In the genomic region with DNA sequence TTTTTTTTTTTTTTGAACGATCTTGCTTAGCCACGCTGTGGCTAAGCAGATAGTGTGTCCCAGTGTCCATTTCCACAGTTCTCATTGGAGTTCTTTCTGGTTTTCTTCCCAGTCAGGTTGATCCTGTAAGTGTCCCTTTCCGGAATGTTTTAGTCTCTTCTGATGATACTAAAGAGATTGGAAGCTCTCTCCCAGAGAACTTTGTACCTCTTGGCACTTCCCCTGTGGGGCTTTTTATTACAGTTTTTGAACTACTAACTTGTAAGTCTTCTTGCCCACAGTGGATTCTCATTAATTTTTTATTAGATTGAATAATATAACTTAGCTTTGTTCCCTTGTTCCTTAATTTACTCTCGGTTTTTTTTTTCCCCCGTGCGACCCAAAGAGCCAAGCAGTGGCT, we compare ENCODE assay signal across 9 mouse cellular contexts. TPM values are rescaled to one million over a fixed set of nuclear protein-coding genes. Genes with fewer than 3 reads are reported as not detected.
DNase-seq lines count a peak whose midpoint lies in the region; ATAC-seq and TF ChIP-seq lines count a peak whose summit lies in the region.
"Had no signal": no experiment of that assay in that cellular context is flagged by ENCODE, and none has a peak within 500 bp of the region (broad histone marks: within the 10 kb centered on the region; RNA-seq: fewer than 3 reads in every experiment).

No protein-coding gene starts in this region.

- no peak for TF ChIP-seq EP300 in heart, postnatal 0 days (IDR thresholded peaks at IDR 0.05; ENCODE audit: low read depth)

- H3K9ac ChIP-seq in heart, embryonic 11.5 days (ENCODE audit: low read depth, low read length) = peak overlapping the region; percentile 83
- H3K9ac ChIP-seq in ES-E14 (ENCODE audit: insufficient read depth, low read depth, low read length, poor library complexity, severe bottlenecking) = no peak overlapping the region; the same call in 1 of the 2 replicates
- peak overlapping the region; percentile 81 for H3K9ac ChIP-seq in heart, postnatal 0 days (replicated peaks; ENCODE audit: low read depth, low read length)

- peak overlapping the region; percentile 80 for H3K4me2 ChIP-seq in heart, embryonic 11.5 days
- H3K4me2 ChIP-seq in heart, postnatal 0 days (ENCODE audit: low read depth, low read length) = peak overlapping the region; percentile 74

- in situ Hi-C loops in ES-E14 (cut with MboI; ENCODE audit: low sequenced_read_pairs in 2 of 2, unreplicated experiment in 2 of 2) = no loop called here

- no peak for TF ChIP-seq CTCF in heart, postnatal 0 days (IDR thresholded peaks at IDR 0.05; ENCODE audit: low read depth)

- ATAC-seq in heart, embryonic 11.5 days (replicated peaks; ENCODE audit: insufficient number of reproducible peaks, low FRiP score, low TSS enrichment) = no peak
- no peak for ATAC-seq in heart, postnatal 0 days (ENCODE audit: insufficient read depth, low read depth)

- H3K27me3 ChIP-seq in heart, embryonic 11.5 days (ENCODE audit: control insufficient read depth, insufficient read depth, low read length) = no peaks in the 10 kb centered on the region
- H3K27me3 ChIP-seq in heart, postnatal 0 days (ENCODE audit: control insufficient read depth, insufficient read depth, low read length) = no peaks in the 10 kb centered on the region

- intact Hi-C loops in heart, postnatal 25 days (cut with DNase I) = loop anchor here (2.0 kb wide), 1 partner anchor 47 kb away; a partner anchor contains a TSS

- no peak for DNase-seq in heart, postnatal 25 days (ENCODE audit: low spot score)
- no peak for DNase-seq in ES-E14 (ENCODE audit: low read depth, low spot score)
- no peak for DNase-seq in heart, postnatal 0 days (ENCODE audit: low spot score)
- DNase-seq in thymus, postnatal 4 days = no peak
- DNase-seq in cerebellum, postnatal 10 days = no peak
- DNase-seq in urinary bladder, postnatal 36 days (ENCODE audit: low spot score in 2 of 2) = no peak
- DNase-seq: lung, adult 18-20 months had no signal

- peaks cover 86% of the 10 kb centered on the region for H3K79me2 ChIP-seq in macrophage (ENCODE audit: inconsistent target)

- no peaks in the 10 kb centered on the region for H3K36me3 ChIP-seq in heart, embryonic 11.5 days (ENCODE audit: control insufficient read depth, insufficient read depth, low read length)
- H3K36me3 ChIP-seq in ES-E14 (ENCODE audit: control insufficient read depth, insufficient read depth, low read length, poor library complexity, severe bottlenecking) (no peaks in the 10 kb centered on the region), macrophage (ENCODE audit: inconsistent target) (no peaks in the 10 kb centered on the region)
- peaks cover 11% of the 10 kb centered on the region for H3K36me3 ChIP-seq in heart, postnatal 0 days (replicated peaks; ENCODE audit: control insufficient read depth, insufficient read depth, low read length)

- H3K9me3 ChIP-seq in heart, embryonic 11.5 days (replicated peaks; ENCODE audit: control insufficient read depth, low read length) = no peaks in the 10 kb centered on the region
- no peaks in the 10 kb centered on the region for H3K9me3 ChIP-seq in ES-E14 (ENCODE audit: control insufficient read depth, insufficient read depth, low read depth, low read length)
- H3K9me3 ChIP-seq in heart, postnatal 0 days (replicated peaks; ENCODE audit: control insufficient read depth, low read length) = no peaks in the 10 kb centered on the region

- peak overlapping the region; percentile 73; the same call in 1 of the 2 replicates for H3K27ac ChIP-seq in heart, embryonic 11.5 days (ENCODE audit: low read depth, low read length)
- H3K27ac ChIP-seq in ES-E14 (ENCODE audit: insufficient read depth, low read depth, low read length, poor library complexity, severe bottlenecking) (no peak overlapping the region), macrophage (peak overlapping the region; percentile 73)
- H3K27ac ChIP-seq in heart, postnatal 0 days (ENCODE audit: low read depth) = peak overlapping the region; percentile 87

- H3K4me3 ChIP-seq in heart, embryonic 11.5 days (ENCODE audit: low read depth, low read length) = peak overlapping the region; percentile 77
- H3K4me3 ChIP-seq in ES-E14 (ENCODE audit: insufficient read depth in 1 of 2, low read depth in 1 of 2, low read length in 2 of 2, poor library complexity in 1 of 2, severe bottlenecking in 1 of 2) (peak overlapping the region; percentile 82 to 97; a peak in 3 of 4 replicates), macrophage (ENCODE audit: inconsistent target) (peak overlapping the region; percentile 94)
- H3K4me3 ChIP-seq in heart, postnatal 0 days (ENCODE audit: low read depth, low read length) = peak overlapping the region; percentile 91

- 34% methylated on average over 6 of the region's 6 CpGs for WGBS in heart, embryonic 11.5 days (ENCODE audit: insufficient replicate concordance)
- 8% methylated on average over 6 of the region's 6 CpGs for WGBS in heart, postnatal 0 days
- whole genome bisulfite sequencing in macrophage (ENCODE audit: missing documents) = 27% methylated on average over 6 of the region's 6 CpGs

- peaks cover 6% of the 10 kb centered on the region for H3K4me1 ChIP-seq in heart, embryonic 11.5 days (ENCODE audit: control insufficient read depth, insufficient read depth, low read length)
- peaks cover 2 to 13% of the 10 kb centered on the region in 2 experiments; a peak in 3 of 4 replicates for H3K4me1 ChIP-seq in ES-E14 (ENCODE audit: control insufficient read depth in 2 of 2, insufficient read depth in 2 of 2, low read length in 2 of 2, poor library complexity in 1 of 2)
- H3K4me1 ChIP-seq in heart, postnatal 0 days (ENCODE audit: control insufficient read depth, insufficient read depth) = peaks cover 16% of the 10 kb centered on the region

TF ChIP-seq in ES-E14, 5 proteins besides CTCF, POLR2A, EP300 and RAD21:
- TF ChIP-seq ZNF384 (IDR thresholded peaks at IDR 0.05; ENCODE audit: low read depth, low read length) = no peak
- TF ChIP-seq ZC3H11A (IDR thresholded peaks at IDR 0.05; ENCODE audit: borderline replicate concordance, low read depth, low read length) = no peak
- TF ChIP-seq MAFK (IDR thresholded peaks at IDR 0.05; ENCODE audit: insufficient read depth, low read depth, low read length) = no peak
- no peak for TF ChIP-seq HCFC1 (IDR thresholded peaks at IDR 0.05; ENCODE audit: borderline replicate concordance, insufficient read depth, low read length)
- no peak for TF ChIP-seq CHD2 (IDR thresholded peaks at IDR 0.05; ENCODE audit: low read depth, low read length)
TF ChIP-seq in ES-E14: peak in this region for 0.

RNA-seq across cellular contexts. Expression of a gene that starts 1.0 kb away (rescaled TPM):
- polyA plus RNA-seq in heart, embryonic 11.5 days (2014; fragmentation: Nextera tagmentation; extraction: Ambion mirVana) = 39.0 and 48.7 TPM in 2 replicates
- 10 to 100 TPM; 22.0 to 22.8 TPM for total RNA-seq in heart, postnatal 25 days (2021)
- 27.9 and 30.7 TPM in 2 replicates for total RNA-seq in ES-E14 (2012; rRNA removed)
- 15.9 and 17.8 TPM in 2 replicates for total RNA-seq in heart, postnatal 0 days (2014; rRNA removed; ENCODE audit: low replicate concordance)
- polyA plus RNA-seq in heart, postnatal 0 days (2015; fragmentation: Nextera tagmentation; extraction: Ambion mirVana) = 35.0 and 35.1 TPM in 2 replicates
- 10 to 100 TPM in 25 of 26 experiments, 1 to 10 TPM in 1; 9.1 to 64.5 (median 30.9) TPM for total RNA-seq in macrophage (2018; cell fraction: chromatin; rRNA removed)
- total RNA-seq in macrophage (2018; cell fraction: cytosol; rRNA removed) = 100 to 1,000 TPM in 13 of 26 experiments, 10 to 100 TPM in 13; 80.7 to 117 (median 99.3) TPM
- total RNA-seq in macrophage (2018; cell fraction: nucleus; rRNA removed) = 100 to 1,000 TPM in 10 of 26 experiments, 10 to 100 TPM in 16; 37.3 to 132 (median 94.5) TPM
- 73.8 to 99.5 TPM (median 84.1 TPM) in 3 replicates for polyA plus RNA-seq in macrophage (2018)

RNA-seq across cellular contexts. Expression of a gene that starts 1.2 kb away (rescaled TPM):
- 15.9 and 17.6 TPM in 2 replicates for polyA plus RNA-seq in heart, embryonic 11.5 days (2014; fragmentation: Nextera tagmentation; extraction: Ambion mirVana)
- 10 to 100 TPM; 17.9 to 18.7 TPM for total RNA-seq in heart, postnatal 25 days (2021)
- total RNA-seq in ES-E14 (2012; rRNA removed) = 20.3 and 20.7 TPM in 2 replicates
- 18.7 and 34.3 TPM in 2 replicates for total RNA-seq in heart, postnatal 0 days (2014; rRNA removed; ENCODE audit: low replicate concordance)
- polyA plus RNA-seq in heart, postnatal 0 days (2015; fragmentation: Nextera tagmentation; extraction: Ambion mirVana) = 11.1 and 11.8 TPM in 2 replicates
- 100 to 1,000 TPM; 169 to 626 (median 517) TPM for total RNA-seq in macrophage (2018; cell fraction: chromatin; rRNA removed)
- total RNA-seq in macrophage (2018; cell fraction: cytosol; rRNA removed) = 100 to 1,000 TPM; 103 to 194 (median 146) TPM
- 100 to 1,000 TPM; 122 to 388 (median 268) TPM for total RNA-seq in macrophage (2018; cell fraction: nucleus; rRNA removed)
- 137 to 171 TPM (median 154 TPM) in 3 replicates for polyA plus RNA-seq in macrophage (2018)

RNA-seq across cellular contexts. Expression of a gene that starts 46.9 kb away (rescaled TPM):
- 101 and 103 TPM in 2 replicates for polyA plus RNA-seq in heart, embryonic 11.5 days (2014; fragmentation: Nextera tagmentation; extraction: Ambion mirVana)
- total RNA-seq in heart, postnatal 25 days (2021) = 10 to 100 TPM; 42.9 to 45.1 TPM
- 39.0 and 69.1 TPM in 2 replicates for total RNA-seq in ES-E14 (2012; rRNA removed)
- total RNA-seq in heart, postnatal 0 days (2014; rRNA removed; ENCODE audit: low replicate concordance) = 30.5 and 34.3 TPM in 2 replicates
- 72.8 and 76.9 TPM in 2 replicates for polyA plus RNA-seq in heart, postnatal 0 days (2015; fragmentation: Nextera tagmentation; extraction: Ambion mirVana)
- total RNA-seq in macrophage (2018; cell fraction: chromatin; rRNA removed) = 10 to 100 TPM in 25 of 26 experiments, 1 to 10 TPM in 1; 8.2 to 48.8 (median 29.2) TPM
- total RNA-seq in macrophage (2018; cell fraction: cytosol; rRNA removed) = 10 to 100 TPM; 20.7 to 51.3 (median 40.0) TPM
- total RNA-seq in macrophage (2018; cell fraction: nucleus; rRNA removed) = 10 to 100 TPM; 10.3 to 50.8 (median 29.1) TPM
- polyA plus RNA-seq in macrophage (2018) = 50.7 to 54.2 TPM (median 53.2 TPM) in 3 replicates

RNA-seq across cellular contexts. Expression of a gene that starts 47.0 kb away (rescaled TPM):
- 17.0 and 18.0 TPM in 2 replicates for polyA plus RNA-seq in heart, embryonic 11.5 days (2014; fragmentation: Nextera tagmentation; extraction: Ambion mirVana)
- total RNA-seq in heart, postnatal 25 days (2021) = 1 to 10 TPM; 9.5 to 9.6 TPM
- total RNA-seq in ES-E14 (2012; rRNA removed) = 27.6 and 32.6 TPM in 2 replicates
- 11.5 and 16.7 TPM in 2 replicates for total RNA-seq in heart, postnatal 0 days (2014; rRNA removed; ENCODE audit: low replicate concordance)
- polyA plus RNA-seq in heart, postnatal 0 days (2015; fragmentation: Nextera tagmentation; extraction: Ambion mirVana) = 7.4 and 8.1 TPM in 2 replicates
- 10 to 100 TPM in 22 of 26 experiments, 1 to 10 TPM in 4; 3.8 to 95.4 (median 24.6) TPM for total RNA-seq in macrophage (2018; cell fraction: chromatin; rRNA removed)
- 10 to 100 TPM in 12 of 26 experiments, 1 to 10 TPM in 14; 4.8 to 18.1 (median 9.8) TPM for total RNA-seq in macrophage (2018; cell fraction: cytosol; rRNA removed)
- 10 to 100 TPM in 21 of 26 experiments, 1 to 10 TPM in 5; 4.4 to 67.9 (median 19.0) TPM for total RNA-seq in macrophage (2018; cell fraction: nucleus; rRNA removed)
- polyA plus RNA-seq in macrophage (2018) = 6.8 to 12.3 TPM (median 10.3 TPM) in 3 replicates
